Mouse (Mus musculus): ENCODE results near the gene Aldh8a1. TPM values are rescaled to one million over a fixed set of nuclear protein-coding genes. Genes with fewer than 3 reads are reported as not detected.

Aldh8a1 gene
- polyA plus RNA-seq, 1 experiment, result not detected

GRCm38 (mm10) chr10:21426515-21426914 lies 49.4 kb downstream of the Aldh8a1 start:
- TF ChIP-seq MYOD1 (IDR thresholded peaks at IDR 0.05; ENCODE audit: control insufficient read depth, insufficient read length, low read depth), result no peak
- TF ChIP-seq CTCF (IDR thresholded peaks at IDR 0.05; ENCODE audit: control insufficient read depth, insufficient read depth, insufficient read length), result no peak
- no peak overlapping the region for H3K4me3 ChIP-seq (ENCODE audit: insufficient read depth, poor library complexity, severe bottlenecking)
- no peaks in the 10 kb centered on the region for H3K27me3 ChIP-seq (ENCODE audit: control insufficient read depth, insufficient read depth, insufficient read length)
- no peaks in the 10 kb centered on the region for H3K36me3 ChIP-seq (ENCODE audit: control insufficient read depth, insufficient read depth)
- no peak overlapping the region for H3ac ChIP-seq (ENCODE audit: control insufficient read depth, insufficient read length, low read depth)
- no peaks in the 10 kb centered on the region for H3K79me3 ChIP-seq (ENCODE audit: low read depth)
- H3K79me2 ChIP-seq (ENCODE audit: control insufficient read depth, insufficient read depth), result no peaks in the 10 kb centered on the region

DNA sequence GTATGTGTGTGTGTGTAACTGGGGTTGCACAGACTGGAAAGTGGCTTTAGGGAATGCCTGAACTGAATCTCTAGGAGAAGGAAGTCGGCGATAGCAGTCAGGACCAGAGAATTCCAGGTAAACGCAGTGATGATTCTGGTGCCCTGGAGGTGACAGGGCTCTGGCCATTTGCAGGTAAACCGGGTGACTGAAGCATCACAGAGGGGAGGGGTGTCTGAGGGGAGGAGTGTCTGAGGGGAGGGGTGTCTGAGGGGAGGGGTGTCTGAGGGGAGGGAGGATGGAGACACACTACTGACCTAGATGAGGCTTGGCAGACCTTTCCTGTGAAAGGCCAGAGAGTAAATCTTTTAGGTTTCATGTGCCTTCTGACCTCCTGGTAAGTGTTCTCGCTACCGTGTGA lies 50.9 kb downstream of the Aldh8a1 start:
- Histone ChIP-seq H3K4me3 (ENCODE audit: insufficient read depth, poor library complexity, severe bottlenecking) (no peak overlapping the region), H3K79me3 (ENCODE audit: low read depth) (no peaks in the 10 kb centered on the region), H3K36me3 (ENCODE audit: control insufficient read depth, insufficient read depth) (no peaks in the 10 kb centered on the region), H3K79me2 (ENCODE audit: control insufficient read depth, insufficient read depth) (no peaks in the 10 kb centered on the region), H3ac (ENCODE audit: control insufficient read depth, insufficient read length, low read depth) (no peak overlapping the region), H3K27me3 (ENCODE audit: control insufficient read depth, insufficient read depth, insufficient read length) (no peaks in the 10 kb centered on the region)
- TF ChIP-seq USF1 (IDR thresholded peaks at IDR 0.05; ENCODE audit: low read depth), result no peak

- H3K27me3 ChIP-seq (ENCODE audit: control insufficient read depth, insufficient read depth, insufficient read length), result no peaks in the 10 kb centered on the region
- H3ac ChIP-seq (ENCODE audit: control insufficient read depth, insufficient read length, low read depth), result no peak overlapping the region
- TF ChIP-seq FOSL1 (IDR thresholded peaks at IDR 0.05; ENCODE audit: insufficient read depth, low read length, poor library complexity, severe bottlenecking) (no peak), CEBPB (IDR thresholded peaks at IDR 0.05; ENCODE audit: low read depth) (no peak), USF1 (IDR thresholded peaks at IDR 0.05; ENCODE audit: low read depth) (no peak)
- H3K4me3 ChIP-seq (ENCODE audit: insufficient read depth, poor library complexity, severe bottlenecking), result no peak overlapping the region
- H3K79me2 ChIP-seq (ENCODE audit: control insufficient read depth, insufficient read depth), result no peaks in the 10 kb centered on the region
- H3K79me3 ChIP-seq (ENCODE audit: low read depth), result no peaks in the 10 kb centered on the region
- H3K36me3 ChIP-seq (ENCODE audit: control insufficient read depth, insufficient read depth), result no peaks in the 10 kb centered on the region
These were observed 62.2 kb downstream of the Aldh8a1 start for GRCm38 (mm10) chr10:21439268-21439667.

GRCm38 (mm10) chr10:21441020-21441419 lies 63.9 kb downstream of the Aldh8a1 start:
- Histone ChIP-seq H3K4me3 (ENCODE audit: insufficient read depth, poor library complexity, severe bottlenecking) (no peak overlapping the region), H3ac (ENCODE audit: control insufficient read depth, insufficient read length, low read depth) (no peak overlapping the region), H3K79me2 (ENCODE audit: control insufficient read depth, insufficient read depth) (no peaks in the 10 kb centered on the region), H3K36me3 (ENCODE audit: control insufficient read depth, insufficient read depth) (no peaks in the 10 kb centered on the region), H3K27me3 (ENCODE audit: control insufficient read depth, insufficient read depth, insufficient read length) (no peaks in the 10 kb centered on the region), H3K79me3 (ENCODE audit: low read depth) (no peaks in the 10 kb centered on the region)
- no peak for TF ChIP-seq CEBPB (IDR thresholded peaks at IDR 0.05; ENCODE audit: low read depth)
- TF ChIP-seq USF1 (IDR thresholded peaks at IDR 0.05; ENCODE audit: low read depth), result no peak
- TF ChIP-seq MAX (IDR thresholded peaks at IDR 0.05), result no peak
- TF ChIP-seq MYOD1 (IDR thresholded peaks at IDR 0.05; ENCODE audit: control insufficient read depth, insufficient read length, low read depth), result no peak
- TF ChIP-seq FOSL1 (IDR thresholded peaks at IDR 0.05; ENCODE audit: insufficient read depth, low read length, poor library complexity, severe bottlenecking), result no peak
- TF ChIP-seq MYOG (IDR thresholded peaks at IDR 0.05; ENCODE audit: control insufficient read depth, extremely low read depth, insufficient read length), result no peak
- TF ChIP-seq CTCF (IDR thresholded peaks at IDR 0.05; ENCODE audit: control insufficient read depth, insufficient read depth, insufficient read length), result no peak

DNA sequence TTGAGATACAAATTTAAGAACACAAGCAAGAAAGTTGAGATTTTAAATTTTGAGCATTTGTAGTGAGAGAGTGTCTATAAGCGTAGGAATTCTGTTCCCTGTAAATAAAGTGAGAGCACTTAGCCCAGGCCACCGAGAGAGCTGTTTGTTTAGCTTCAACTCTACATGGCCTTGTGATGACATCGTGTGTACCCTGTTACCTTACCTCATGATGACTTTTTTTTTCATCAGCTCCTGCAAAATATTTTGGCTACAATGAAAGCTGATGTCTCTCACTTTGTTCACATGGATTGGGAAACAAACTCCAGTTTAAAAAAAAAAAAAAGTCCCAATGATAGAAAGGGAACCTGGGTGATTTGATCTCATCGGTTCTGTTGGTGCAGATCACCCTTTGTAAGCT lies 64.6 kb downstream of the Aldh8a1 start:
- TF ChIP-seq MYOG (IDR thresholded peaks at IDR 0.05; ENCODE audit: control insufficient read depth, extremely low read depth, insufficient read length), result no peak
- no peak for TF ChIP-seq MAX (IDR thresholded peaks at IDR 0.05)
- TF ChIP-seq MYOD1 (IDR thresholded peaks at IDR 0.05; ENCODE audit: control insufficient read depth, insufficient read length, low read depth), result no peak
- TF ChIP-seq CEBPB (IDR thresholded peaks at IDR 0.05; ENCODE audit: low read depth), result no peak
- no peak for TF ChIP-seq FOSL1 (IDR thresholded peaks at IDR 0.05; ENCODE audit: insufficient read depth, low read length, poor library complexity, severe bottlenecking)
- TF ChIP-seq USF1 (IDR thresholded peaks at IDR 0.05; ENCODE audit: low read depth), result no peak
- TF ChIP-seq CTCF (IDR thresholded peaks at IDR 0.05; ENCODE audit: control insufficient read depth, insufficient read depth, insufficient read length), result no peak
- no peaks in the 10 kb centered on the region for H3K79me3 ChIP-seq (ENCODE audit: low read depth)

DNA sequence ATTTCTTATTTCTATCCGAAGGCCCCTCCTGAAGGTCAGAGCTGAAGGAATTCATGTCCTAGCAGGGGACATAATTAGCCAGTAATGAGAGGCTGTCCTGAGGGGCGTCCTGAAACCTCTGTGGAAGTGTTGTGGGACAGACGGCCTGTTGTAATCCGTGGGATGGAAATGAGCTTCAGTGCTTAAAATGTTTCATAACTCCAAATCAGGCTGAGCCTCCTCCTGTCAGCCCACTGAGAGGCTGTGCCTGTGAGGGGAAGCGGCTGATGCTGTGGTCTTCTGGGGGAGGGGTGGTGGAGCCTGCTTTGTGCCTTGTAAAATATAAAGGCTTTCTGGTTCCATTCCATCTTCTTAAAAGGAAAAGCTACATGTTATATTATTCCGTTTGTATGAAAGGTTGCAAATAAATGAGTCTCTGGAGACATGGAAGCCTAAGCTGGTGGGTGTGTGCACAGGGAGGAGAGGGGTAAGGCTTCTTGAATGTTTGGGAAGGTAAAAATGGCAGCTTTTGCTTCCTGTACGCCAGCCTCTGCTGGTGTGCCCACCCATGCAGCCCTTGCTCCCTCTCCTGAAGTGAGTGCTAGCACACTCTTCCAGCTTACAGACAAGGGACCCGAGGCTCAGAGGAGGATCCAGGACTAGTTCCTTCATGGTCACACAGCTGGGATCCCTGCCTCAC lies 66.7 kb downstream of the Aldh8a1 start:
- Histone ChIP-seq H3K27me3 (ENCODE audit: control insufficient read depth, insufficient read depth, insufficient read length) (no peaks in the 10 kb centered on the region), H3K36me3 (ENCODE audit: control insufficient read depth, insufficient read depth) (no peaks in the 10 kb centered on the region), H3K79me2 (ENCODE audit: control insufficient read depth, insufficient read depth) (no peaks in the 10 kb centered on the region), H3ac (ENCODE audit: control insufficient read depth, insufficient read length, low read depth) (no peak overlapping the region), H3K4me3 (ENCODE audit: insufficient read depth, poor library complexity, severe bottlenecking) (no peak overlapping the region), H3K79me3 (ENCODE audit: low read depth) (no peaks in the 10 kb centered on the region)
- no peak for TF ChIP-seq MAX (IDR thresholded peaks at IDR 0.05)
- TF ChIP-seq MYOD1 (IDR thresholded peaks at IDR 0.05; ENCODE audit: control insufficient read depth, insufficient read length, low read depth), result no peak
- TF ChIP-seq CTCF (IDR thresholded peaks at IDR 0.05; ENCODE audit: control insufficient read depth, insufficient read depth, insufficient read length), result no peak
- TF ChIP-seq CEBPB (IDR thresholded peaks at IDR 0.05; ENCODE audit: low read depth), result no peak
- TF ChIP-seq MYOG (IDR thresholded peaks at IDR 0.05; ENCODE audit: control insufficient read depth, extremely low read depth, insufficient read length), result no peak
- TF ChIP-seq FOSL1 (IDR thresholded peaks at IDR 0.05; ENCODE audit: insufficient read depth, low read length, poor library complexity, severe bottlenecking), result no peak
- no peak for TF ChIP-seq USF1 (IDR thresholded peaks at IDR 0.05; ENCODE audit: low read depth)

More for the DNA sequence above, 64.6 kb downstream of the Aldh8a1 start:
- Histone ChIP-seq H3ac (ENCODE audit: control insufficient read depth, insufficient read length, low read depth) (no peak overlapping the region), H3K79me2 (ENCODE audit: control insufficient read depth, insufficient read depth) (no peaks in the 10 kb centered on the region), H3K4me3 (ENCODE audit: insufficient read depth, poor library complexity, severe bottlenecking) (no peak overlapping the region), H3K27me3 (ENCODE audit: control insufficient read depth, insufficient read depth, insufficient read length) (no peaks in the 10 kb centered on the region), H3K36me3 (ENCODE audit: control insufficient read depth, insufficient read depth) (no peaks in the 10 kb centered on the region)
